Mouse (Mus musculus) T-helper 2 cell (primary cell): ENCODE results near the gene Tspan13.

Experiments used
- in situ Hi-C: fragments of 300-600 bp; cut with MboI, MseI; formaldehyde crosslinking; loops from one replicate; pipeline ENCODE4 v1.15.1; 2025; ENCODE audit warnings: high pct_unique_total_duplicates

Gene Tspan13

DNA sequence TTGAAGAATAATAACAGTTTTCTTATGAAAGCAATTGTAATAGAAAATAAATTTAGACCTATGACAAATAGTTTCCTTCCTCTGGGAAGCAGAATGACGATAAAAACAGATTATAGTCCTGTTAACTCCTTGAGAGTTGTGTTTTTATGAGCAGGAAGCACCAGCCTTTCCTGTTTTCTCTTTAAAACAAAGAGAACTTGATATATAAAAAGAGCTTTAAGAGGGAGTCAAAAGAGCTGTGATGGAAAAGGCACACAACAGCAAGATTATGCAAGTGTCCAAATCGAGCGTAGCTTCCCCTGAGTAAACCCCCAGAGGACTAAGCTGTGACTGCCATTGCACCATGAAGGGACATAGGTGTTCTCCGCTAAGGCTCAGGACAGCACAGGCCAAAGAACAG, 9.9 kb downstream of the Tspan13 start:
- in situ Hi-C loops: no loop called here

DNA sequence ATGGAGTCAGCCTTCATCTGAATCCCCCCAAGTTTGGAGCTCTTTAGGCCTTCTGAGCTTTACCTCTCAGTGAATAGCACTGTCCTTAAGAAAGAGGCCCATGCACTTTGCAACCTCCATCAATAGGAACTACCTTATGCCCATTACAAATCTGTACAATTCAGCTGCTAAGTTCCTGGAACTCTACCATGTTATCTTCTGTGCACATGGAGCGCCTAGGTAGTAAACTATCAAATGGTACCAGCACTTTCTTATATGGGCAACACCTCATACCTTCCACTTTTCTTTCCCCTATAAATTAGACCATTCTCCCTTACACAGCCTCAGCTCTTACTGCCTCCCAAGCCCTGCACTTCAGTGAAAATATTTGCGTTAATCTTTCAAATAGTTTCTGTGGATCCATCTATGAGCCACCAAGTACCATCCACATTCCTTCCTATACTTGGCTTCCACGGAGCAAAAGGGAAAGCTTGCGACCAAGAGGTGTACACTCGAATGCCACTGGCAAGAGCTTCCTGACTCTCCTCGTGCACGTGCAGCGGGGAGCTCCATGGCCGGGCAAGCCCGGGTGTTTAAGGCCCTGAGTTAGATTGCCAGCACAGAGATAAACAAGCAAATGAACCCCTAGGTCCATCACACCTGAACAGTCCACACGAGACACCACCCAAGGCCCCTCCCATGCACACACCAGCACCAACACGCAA, 11.5 kb downstream of the Tspan13 start:
- in situ Hi-C loops: no loop called here

DNA sequence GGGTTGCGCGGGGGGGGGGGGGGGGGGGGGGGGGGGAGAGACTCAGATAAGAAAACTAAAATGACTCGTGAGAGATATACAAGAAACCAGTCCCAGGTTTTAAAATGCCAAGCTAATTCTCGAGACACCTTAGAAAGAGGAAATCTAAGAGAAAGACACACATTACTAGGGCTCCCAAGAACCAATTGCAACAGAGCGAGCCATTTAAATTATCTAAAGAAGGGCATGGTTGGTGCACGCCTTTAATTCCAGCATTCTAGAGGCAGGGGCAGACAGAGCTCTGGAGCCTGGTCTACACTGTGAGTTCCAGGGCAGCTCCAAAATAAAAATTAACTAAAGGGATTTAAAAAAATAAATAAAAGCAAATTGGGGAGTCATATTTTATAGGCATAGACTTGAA, 12.6 kb downstream of the Tspan13 start:
- in situ Hi-C loops: no loop called here

DNA sequence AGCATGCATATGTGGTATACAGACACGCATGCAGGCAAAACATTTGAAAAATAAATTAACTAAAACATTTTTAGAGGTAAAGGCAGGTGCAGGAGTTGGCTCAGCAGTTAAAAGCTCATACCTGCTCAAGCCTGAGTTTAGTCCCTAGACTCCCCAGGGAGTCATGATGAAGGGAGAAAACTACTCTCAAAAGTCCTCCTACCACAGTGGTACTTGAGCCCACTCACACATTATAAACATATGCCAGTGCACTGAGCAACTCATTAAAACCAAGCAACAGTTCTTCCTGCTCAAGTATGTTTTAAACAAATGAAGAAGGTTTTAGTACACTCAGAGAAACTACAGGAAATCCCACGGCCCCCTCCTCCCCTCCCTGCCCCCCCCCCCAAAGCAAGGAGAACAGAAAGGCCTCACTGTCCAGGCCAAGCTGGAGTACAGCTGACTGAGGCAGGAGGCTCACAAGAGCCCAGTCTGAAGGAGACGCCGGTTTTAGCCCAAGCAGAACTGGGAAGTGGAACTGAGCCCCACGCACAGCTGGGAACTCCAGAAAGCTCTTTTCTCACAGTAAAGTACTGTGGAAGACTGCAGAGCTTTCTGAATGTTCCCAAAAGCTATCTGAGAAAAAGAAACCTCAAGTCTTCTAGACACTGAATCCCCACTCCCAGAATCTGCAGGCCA, 13.2 kb downstream of the Tspan13 start:
- in situ Hi-C loops: no loop called here

DNA sequence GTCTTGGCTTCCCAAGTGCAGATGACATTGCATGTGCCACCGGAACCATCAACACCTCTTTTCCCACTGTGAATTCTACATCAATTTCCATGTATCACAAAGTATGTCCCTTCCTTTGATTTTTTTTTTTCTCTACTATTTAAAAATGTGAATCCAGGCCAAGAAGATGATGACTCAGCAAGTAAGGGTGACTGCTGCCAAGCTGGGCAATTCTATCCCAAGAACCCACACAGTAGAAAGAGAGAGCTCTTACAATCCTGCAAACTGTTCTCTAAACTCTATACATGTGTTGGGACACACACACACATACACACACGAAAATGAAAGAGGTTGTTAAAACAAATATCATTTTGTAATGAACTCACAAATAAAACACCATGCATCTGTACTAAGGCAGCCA, 15.1 kb downstream of the Tspan13 start:
- in situ Hi-C loops: no loop called here

DNA sequence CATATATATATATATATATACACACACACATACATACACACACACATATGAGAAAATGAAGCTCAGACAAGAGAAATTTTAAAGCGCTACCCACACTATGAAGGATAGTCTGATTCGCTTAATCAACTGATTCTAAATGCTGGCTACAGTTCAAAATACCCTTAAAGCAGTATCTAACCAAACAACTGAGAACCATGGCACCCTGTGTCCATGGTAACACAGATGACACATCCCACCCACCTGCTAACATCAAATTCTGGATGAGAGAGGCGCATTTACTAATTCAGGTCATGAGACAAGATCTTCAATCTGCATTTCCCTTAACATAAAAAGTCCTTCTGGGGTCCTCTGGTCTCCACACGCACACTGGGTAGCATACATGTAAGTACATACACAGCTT, 16.2 kb downstream of the Tspan13 start:
- in situ Hi-C loops: no loop called here

DNA sequence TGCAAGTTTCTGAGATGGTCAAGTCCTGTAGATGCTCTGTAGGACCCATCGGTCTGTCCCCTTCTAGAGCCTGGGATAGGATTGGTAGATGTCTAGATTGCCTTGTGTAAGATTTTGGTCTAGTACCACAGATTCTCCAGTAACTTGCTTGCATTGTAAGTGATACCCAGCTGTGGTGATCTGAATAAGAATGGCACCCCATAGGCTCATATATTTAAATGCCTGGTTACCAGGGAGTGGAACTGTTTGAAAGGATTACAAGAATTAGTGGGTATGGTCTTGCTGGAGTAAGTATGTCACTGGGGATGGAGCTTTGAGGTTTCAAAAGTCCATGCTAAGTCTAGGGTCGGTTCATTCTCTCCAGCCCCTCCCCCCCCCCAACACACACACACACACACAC, 21.6 kb downstream of the Tspan13 start:
- in situ Hi-C loops: no loop called here

DNA sequence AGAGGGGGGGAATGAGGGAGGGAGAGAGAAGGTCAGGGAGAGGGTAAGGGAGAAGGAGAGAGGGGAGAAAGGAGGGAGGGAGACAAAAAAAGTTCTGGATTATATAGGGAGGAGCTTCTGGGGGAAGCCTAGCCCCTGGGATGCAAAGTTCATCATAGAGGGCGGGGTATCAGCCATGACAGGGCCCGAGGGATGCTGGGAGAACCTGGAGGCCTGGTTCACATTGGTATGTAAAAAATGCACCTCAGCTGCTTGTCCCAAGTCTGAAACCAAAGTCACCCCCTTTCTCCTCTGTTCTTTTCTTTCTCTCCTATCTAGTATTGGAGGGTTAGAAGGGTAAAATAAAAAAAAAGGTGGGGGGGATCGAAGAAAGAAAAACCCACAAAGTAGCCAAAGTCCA, 22.2 kb downstream of the Tspan13 start:
- in situ Hi-C loops: no loop called here

DNA sequence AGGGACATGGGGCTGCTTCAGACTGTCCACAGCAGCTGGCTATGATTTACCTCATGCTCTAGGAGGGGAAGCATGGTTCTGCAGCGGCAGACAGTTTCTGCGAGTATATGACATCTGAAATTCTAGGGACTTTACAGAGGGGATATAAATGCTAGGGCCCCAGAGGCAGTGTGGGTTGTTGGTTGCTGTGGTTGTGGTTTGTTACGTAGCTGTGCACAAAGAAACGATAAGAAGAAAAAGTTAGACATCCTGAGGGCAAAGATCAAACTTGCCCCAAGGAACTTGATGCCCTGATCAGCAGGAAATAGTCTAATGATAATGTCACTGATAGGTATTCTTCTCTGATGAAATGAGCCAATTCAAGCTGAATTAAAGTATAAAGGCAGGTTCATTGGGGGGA, 22.7 kb downstream of the Tspan13 start:
- in situ Hi-C loops: loop anchor here (10.0 kb wide), 1 partner anchor 1655 kb away; no protein-coding TSS in a partner anchor

DNA sequence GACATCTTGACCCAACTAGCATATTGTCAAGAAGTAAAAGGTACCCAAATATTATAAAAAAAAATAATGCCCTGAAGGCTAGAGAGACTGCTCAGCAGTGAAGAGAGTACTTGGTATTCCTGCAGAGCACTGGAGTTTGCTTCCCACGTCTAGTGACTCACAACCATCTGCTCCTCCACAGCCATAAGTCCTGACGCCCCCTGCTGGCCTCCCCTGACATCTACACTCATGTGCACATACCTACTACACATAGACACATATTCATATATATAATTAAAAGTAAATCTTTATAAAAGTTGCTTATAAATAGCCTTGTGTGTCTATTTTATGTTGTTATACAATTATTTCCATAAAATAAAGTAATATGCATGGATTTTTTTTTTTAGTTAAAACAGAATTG, 24.5 kb downstream of the Tspan13 start:
- in situ Hi-C loops: loop anchor here (10.0 kb wide), 1 partner anchor 1653 kb away; no protein-coding TSS in a partner anchor

DNA sequence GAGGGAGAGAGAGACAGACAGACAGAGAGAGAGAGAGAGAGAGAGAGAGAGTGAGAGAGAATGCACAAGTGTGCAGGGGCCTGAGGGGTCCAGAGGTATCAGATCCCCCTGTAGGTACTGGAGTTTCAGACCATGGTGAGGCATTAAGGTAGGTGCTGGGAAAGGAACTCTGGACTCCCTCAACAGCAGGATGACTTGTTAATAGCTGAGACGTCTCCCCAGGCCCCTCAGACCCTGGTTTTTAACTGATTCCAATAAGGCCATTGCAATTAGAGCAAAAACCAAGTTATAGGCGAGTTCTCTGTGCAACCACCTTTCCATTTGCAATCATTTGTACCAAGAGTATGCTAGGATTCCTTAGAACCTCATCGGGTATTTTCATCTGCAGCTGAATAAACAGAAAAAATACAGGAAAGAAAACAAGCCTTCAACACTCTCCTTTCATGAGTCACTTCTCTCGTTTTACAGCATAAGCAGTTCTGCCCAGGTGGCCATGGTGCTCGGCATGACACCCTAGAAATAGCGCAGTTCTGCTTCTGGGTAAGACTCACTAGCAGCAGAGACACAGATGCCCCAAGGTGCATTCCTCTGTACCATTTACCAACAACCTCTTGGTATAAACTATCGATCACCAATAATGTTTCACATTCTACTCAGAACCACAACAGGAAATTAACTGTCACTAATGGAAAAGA, 28.9 kb downstream of the Tspan13 start:
- in situ Hi-C loops: loop anchor here (10.0 kb wide), 1 partner anchor 1649 kb away; no protein-coding TSS in a partner anchor

DNA sequence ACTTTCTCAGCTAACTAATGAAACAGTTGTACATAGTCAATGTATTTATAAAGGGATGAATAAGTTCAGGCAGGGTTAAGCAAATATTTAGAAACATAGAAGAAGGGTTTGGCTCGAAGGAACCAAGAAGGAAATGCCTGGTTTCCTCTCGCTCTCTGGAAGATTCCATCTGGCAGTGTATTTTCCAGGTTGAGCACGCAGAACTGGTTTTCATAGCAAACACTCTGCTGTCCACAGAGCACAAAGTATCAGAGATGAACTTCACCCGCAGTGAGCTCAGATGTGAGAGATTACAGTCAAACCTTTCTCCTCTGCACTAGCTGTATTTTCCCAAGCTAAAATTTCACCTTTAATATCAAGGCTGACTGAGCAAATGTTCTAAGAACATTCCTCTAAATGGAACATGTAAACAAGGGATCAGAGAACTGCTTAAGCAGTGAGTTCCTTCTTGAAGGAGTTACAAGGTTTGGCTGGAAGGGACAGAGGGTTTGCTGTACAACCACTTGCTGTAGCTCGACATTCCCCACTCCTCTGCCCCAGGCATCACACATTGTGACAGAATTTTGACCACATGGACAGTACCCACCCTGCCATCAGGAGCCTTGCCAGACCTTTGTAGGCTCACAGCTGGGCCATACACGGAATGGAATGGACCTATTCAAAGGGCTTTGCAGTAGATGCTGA, 33.8 kb downstream of the Tspan13 start:
- in situ Hi-C loops: no loop called here

DNA sequence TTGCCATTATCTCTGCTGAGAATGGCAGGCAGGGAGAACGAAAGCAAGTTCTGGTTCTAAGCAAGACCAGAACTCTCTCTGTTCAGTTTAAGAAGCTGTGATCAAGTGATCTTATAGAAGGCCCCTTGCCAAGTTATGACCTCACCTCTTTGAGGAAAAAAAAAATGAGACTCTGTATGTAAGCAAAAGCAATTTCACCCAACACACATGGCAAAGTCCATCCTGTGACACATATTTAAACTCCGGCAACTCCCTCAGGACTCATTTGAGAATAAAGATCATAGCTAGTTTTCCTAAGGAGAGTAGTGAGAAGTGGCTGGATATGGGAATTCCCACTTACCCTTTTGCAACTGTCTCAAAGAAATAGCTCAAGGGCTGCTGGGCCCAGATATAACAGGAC, 34.7 kb downstream of the Tspan13 start:
- in situ Hi-C loops: no loop called here

DNA sequence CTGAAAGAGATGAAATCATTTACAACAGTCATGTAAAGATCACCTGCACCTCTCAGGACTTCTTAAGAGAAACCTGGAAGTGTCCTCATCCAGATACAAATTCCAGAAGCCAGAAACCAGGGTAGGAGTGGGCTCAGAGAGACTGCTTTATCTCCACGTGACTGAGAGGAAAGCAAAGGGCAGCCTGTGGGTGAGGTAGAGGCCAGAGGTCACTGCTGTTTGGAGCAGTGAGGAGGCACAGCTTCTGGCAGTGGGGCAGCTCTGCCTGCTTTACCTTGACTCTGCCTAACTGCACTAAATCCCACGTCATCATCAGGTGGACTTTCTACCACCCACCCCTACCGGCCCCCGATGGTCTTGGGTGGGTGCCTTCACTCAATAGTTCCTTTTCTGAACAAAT, 37.6 kb downstream of the Tspan13 start:
- in situ Hi-C loops: no loop called here

DNA sequence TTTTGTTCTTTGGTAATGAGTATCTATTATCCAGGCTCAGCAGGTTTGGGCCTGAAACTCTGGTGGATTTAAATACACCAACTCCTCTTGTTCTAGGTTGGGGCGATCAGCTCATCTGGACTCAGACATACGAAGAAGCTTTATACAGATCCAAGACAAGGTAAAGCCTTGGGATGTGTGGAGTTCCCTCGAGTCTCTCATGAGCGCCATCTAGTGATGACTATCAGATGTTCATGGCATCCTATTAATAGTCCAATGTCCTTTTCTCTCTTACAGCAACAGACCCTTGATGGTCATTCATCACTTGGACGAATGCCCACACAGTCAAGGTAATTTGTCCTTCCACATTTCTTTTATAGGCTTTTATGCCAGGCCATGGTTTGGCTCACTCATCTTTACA, 46.5 kb downstream of the Tspan13 start:
- in situ Hi-C loops: no loop called here

DNA sequence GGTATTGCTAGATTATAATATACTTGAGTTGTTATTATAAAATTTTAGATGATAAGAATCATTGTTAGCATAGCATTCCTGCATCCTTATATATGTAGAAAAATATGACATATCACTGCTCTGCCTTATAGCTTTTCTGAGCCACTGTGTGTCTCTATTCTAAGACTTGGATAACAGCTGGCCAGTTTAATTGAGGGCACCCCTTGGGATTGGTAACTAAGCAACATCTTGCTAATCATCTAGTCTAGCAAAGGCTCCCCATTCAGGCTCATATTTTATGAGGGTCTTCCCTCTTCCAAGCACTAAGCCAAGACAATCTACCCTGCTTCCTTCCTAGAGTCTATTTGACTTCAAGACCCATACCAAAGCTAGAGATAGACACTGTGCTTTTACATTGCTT, 48.2 kb downstream of the Tspan13 start:
- in situ Hi-C loops: no loop called here

DNA sequence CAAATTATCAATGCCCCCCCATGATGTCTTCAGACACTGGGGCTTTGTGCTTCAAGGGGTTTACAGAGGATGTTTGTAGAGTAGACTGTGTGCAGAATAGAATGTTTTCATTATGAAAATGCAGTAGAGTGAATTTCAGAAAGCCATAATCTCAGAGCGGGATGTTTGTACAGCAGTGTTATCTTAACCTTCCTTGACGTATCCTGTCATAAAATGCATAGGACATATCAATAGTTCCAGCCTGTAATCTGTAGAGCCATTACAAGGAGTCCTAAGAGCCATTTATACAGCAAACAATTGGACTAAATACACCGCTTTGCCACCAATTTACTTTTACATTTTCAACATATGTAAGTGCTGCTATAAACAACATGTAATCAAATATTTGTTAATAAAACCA, 48.7 kb downstream of the Tspan13 start:
- in situ Hi-C loops: no loop called here

DNA sequence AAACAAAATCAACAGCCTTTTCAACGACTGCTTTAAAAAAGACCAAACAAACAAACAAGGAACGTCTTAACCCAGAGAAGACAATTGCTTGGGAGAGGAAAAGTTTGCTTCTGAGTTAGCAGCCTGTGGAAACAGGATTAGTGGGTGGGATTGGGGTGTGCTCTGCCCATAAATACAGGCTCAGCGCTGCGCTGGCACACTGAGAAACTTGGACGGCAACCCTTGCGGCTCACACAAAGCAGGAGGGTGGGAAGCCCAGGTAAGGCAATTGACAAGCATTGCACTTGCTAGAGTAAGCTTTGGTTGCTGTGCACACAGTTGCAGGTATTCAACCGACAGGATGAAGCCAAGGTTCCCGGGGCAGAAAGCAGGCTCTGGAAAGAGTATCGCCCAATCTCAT, 49.6 kb downstream of the Tspan13 start, which contains the start of gene Agr2:
TSS of gene Agr2 (plus strand) at position 197 of the 400 bp plus-strand sequence.
- in situ Hi-C loops: no loop called here

DNA sequence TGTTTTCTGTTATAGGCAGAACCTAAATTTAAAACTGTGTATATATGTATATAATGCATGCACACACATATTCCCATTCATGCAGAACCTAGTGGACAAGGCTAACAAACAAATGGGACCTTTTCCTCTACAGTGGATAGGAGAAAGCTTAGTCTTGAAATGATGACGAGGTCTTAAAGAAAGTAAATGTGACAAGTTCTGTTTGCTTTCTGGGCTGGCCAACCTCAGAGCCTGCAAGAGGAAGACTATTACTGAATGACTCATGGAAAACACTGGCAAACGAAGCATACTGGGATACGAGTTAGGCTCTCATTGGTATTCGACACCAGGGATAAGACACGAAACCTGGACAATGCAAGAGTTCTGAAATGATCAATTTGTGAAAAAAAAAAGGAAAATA, 57.6 kb downstream of the Tspan13 start:
- in situ Hi-C loops: loop anchor here (5.0 kb wide), 1 partner anchor 93 kb away; no protein-coding TSS in a partner anchor

DNA sequence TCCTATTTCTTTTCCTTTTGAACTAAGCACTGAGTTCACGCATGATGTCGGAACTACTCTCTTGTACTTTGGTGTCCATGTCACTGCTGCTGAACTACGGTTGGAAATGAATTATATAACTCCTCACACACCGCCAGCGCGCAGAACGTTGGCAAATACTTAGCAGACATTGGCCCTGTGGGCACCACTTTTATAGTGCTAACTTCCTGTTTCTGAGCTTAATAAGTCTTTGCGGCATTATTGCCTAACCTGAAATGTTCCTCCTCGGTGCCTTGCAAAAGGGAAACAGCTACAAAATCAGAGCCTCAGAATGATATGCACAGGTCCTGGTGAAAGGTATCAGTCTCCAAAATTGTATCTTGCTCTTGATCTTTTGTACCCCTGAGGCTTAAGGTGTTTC, 58.8 kb downstream of the Tspan13 start:
- in situ Hi-C loops: no loop called here

DNA sequence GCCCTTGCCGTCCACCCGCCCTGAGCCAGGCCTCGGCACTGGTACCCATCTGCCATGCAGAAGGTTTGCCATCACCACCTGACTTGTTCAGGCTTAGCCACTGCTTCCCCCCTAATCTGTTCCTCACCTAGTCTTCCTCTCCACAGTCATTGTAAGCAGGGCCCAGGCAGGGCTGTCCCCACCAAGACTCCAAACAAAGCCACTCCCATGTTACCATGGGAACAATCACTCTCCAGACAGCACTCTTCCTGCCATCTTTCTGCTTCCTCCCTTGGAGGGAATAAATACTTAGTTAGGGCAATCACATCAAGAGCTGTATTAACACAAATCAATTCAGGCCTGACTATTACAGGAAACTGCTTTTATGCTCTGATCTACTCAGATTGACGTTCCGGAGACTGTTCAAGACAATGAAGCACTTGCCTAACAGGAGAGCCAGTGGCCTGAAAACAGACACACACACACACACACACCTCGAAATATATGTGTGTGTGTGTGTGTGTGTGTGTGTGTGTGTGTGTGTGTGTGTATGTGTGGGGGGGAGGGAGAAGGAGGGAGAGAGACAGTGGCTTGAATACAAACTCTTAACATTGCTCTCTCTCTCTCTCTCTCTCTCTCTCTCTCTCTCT, 60.5 kb downstream of the Tspan13 start:
- in situ Hi-C loops: no loop called here

DNA sequence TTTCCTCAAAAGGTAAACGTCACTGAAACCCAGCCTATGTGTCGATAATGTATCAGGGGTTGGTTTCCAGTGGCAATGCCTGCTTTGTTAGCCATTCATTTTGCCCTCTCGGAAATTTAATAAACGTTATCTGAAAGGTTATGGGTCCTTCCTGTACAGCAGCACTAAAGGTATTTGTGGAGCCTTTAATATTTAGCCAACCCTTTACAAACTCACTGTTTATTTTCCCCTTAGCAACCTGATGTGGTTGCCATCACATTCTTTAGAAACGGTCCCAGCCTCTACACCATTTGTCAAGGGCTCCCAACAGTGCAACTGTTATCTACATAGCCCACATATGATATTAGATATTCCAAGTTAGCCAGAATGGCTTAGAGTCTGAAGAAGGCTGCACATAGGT, 62.7 kb downstream of the Tspan13 start:
- in situ Hi-C loops: no loop called here
